Mouse (Mus musculus) heart, adult 2 months (tissue): ENCODE data around the gene Klkb1. TPM values are rescaled to one million over a fixed set of nuclear protein-coding genes. Genes with fewer than 3 reads are reported as not detected.

Source experiments
- DNase-seq, 2 experiments: peaks; one replicate each; pipeline ENCODE4 v3.0.0; 2021
- H3K27ac ChIP-seq: fragments of 200-600 bp; 2 replicates; pipeline ENCODE4 v1.8.1; 2022
- H3K27me3 ChIP-seq: fragments of 200-500 bp; 2 replicates; pipeline ENCODE4 v1.6.1; 2012; ENCODE audit warnings: mild to moderate bottlenecking, low read length, inconsistent platforms, mixed read lengths; ENCODE audit not compliant: control insufficient read depth, insufficient read depth
- H3K36me3 ChIP-seq: fragments of 200-500 bp; 2 replicates; pipeline ENCODE4 v1.6.1; 2012; ENCODE audit warnings: low read length, inconsistent platforms; ENCODE audit not compliant: control insufficient read depth, insufficient read depth
- H3K4me1 ChIP-seq: fragments of 200-500 bp; 2 replicates; pipeline ENCODE4 v1.6.1; 2011; ENCODE audit warnings: low read length; ENCODE audit not compliant: control insufficient read depth, insufficient read depth
- H3K4me3 ChIP-seq: fragments of 200-600 bp; 2 replicates; pipeline ENCODE4 v1.8.1; 2022
- H3K79me2 ChIP-seq: fragments of 200-500 bp; replicated peaks from 2 replicates; pipeline ENCODE4 v1.6.1; 2012; ENCODE audit warnings: mild to moderate bottlenecking, inconsistent platforms, low read length, moderate library complexity, mixed read lengths; ENCODE audit not compliant: control insufficient read depth, insufficient read depth
- H3K9ac ChIP-seq: fragments of 200-500 bp; 2 replicates; pipeline ENCODE4 v1.6.1; 2012; ENCODE audit warnings: low read depth, mild to moderate bottlenecking, control low read depth, inconsistent platforms, low read length, mixed read lengths
- CTCF ChIP-seq: fragments of 200-600 bp; IDR thresholded peaks from 2 replicates; pipeline ENCODE4 v1.8.1; 2022; ENCODE audit warnings: antibody characterized with exemption, mild to moderate bottlenecking, moderate library complexity
- EP300 ChIP-seq: fragments of 200-500 bp; IDR thresholded peaks from 2 replicates; pipeline ENCODE4 v1.6.1; 2011; ENCODE audit warnings: low read depth, low read length, control low read depth; ENCODE audit not compliant: insufficient read depth
- POLR2A ChIP-seq: fragments of 200-500 bp; IDR thresholded peaks from 2 replicates; pipeline ENCODE4 v1.6.1; 2011; ENCODE audit warnings: mild to moderate bottlenecking, low read depth, low read length, control low read depth; ENCODE audit not compliant: insufficient read depth
- WGBS: fragments of 180-500 bp; shearing (Covaris S2); methylation state at CpG from one replicate; pipeline ENCODE4 v1.1.7; 2018; 5-methylcytosine and 5-hydroxymethylcytosine counted together
- intact Hi-C: fragments of 180-260 bp; cut with DNase I; formaldehyde crosslinking; loops from one replicate; pipeline ENCODE4 v1.15.1; 2025
- polyA plus RNA-seq: library from polyadenylated mRNA; depleted of rRNA; stranded (reverse); fragments of >200 nt; gene quantifications from 2 replicates; pipeline ENCODE4 v1.2.3, GENCODE M21; 2012; rRNA removed
- total RNA-seq, 2 experiments: library from RNA; stranded (reverse); gene quantifications; 2 replicates each; pipeline ENCODE4 v1.2.3; 2021

Klkb1 gene
- total and polyA plus RNA-seq, 3 experiments, result 0.04 TPM; not detected in 2

GRCm38 (mm10) chr8:45236164-45236912, 58.3 kb downstream of the Klkb1 start:
- H3K36me3 ChIP-seq, result no peaks in the 10 kb centered on the region
- H3K4me1 ChIP-seq, result no peaks in the 10 kb centered on the region
- WGBS, result 30% methylated on average over 14 of the region's 14 CpGs
- H3K4me3 ChIP-seq, result no peak overlapping the region
- no peak overlapping the region for H3K27ac ChIP-seq
- no peaks in the 10 kb centered on the region for H3K79me2 ChIP-seq
- intact Hi-C loops, result no loop called here
- no peak overlapping the region for H3K9ac ChIP-seq
- TF ChIP-seq POLR2A (no peak), CTCF (peak; percentile 80)
- DNase-seq, result peak; percentile 14 to 28
- no peaks in the 10 kb centered on the region for H3K27me3 ChIP-seq

DNA sequence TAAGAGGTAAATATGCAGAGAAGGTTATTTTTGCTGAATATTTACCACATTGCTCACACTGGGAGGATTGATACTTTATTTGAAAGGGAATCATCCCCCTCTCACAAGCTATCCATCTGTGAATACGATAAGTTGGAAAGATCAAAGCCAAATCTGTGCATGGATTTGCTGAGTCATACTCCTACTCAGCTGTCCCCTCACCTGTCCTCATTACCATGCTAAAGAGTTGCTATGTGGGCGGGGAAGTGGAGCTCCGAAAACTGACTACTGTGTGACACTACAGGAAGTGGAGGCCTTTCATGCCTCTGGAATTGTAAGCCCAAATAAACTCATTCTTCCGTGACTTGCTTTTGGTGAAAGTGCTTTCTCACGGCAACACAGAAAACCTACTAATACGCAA, 59.4 kb downstream of the Klkb1 start:
- TF ChIP-seq EP300 (no peak), CTCF (no peak), POLR2A (no peak)
- H3K36me3 ChIP-seq, result no peaks in the 10 kb centered on the region

DNA sequence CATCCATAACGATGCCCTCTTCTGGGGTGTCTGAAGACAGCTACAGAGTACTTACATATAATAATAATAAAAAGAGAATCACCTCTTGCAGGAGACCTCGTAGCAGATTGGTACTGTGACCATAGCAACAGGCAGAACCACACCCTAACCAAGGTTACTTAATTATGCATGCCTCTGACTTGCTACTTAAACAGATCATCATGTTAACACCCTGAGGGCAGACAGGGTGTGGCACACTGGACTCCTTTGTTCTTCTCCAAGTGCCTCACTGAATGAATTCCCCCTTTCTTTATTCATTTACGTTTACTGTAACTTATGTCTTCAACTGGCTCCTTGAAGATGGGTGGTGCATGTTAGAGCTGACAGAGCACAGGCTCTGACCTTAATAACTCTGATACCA, 61.4 kb downstream of the Klkb1 start:
- Histone ChIP-seq H3K4me3 (no peak overlapping the region), H3K27me3 (no peaks in the 10 kb centered on the region), H3K36me3 (no peaks in the 10 kb centered on the region), H3K27ac (no peak overlapping the region), H3K9ac (no peak overlapping the region), H3K79me2 (no peaks in the 10 kb centered on the region), H3K4me1 (no peaks in the 10 kb centered on the region)
- intact Hi-C loops, result no loop called here
- no peak for DNase-seq
- WGBS, result 70% methylated on average over 3 of the region's 3 CpGs
- TF ChIP-seq EP300 (no peak), POLR2A (no peak), CTCF (no peak)

More for the DNA sequence above, 59.4 kb downstream of the Klkb1 start:
- DNase-seq, result no peak
- intact Hi-C loops, result no loop called here
- Histone ChIP-seq H3K4me1 (no peaks in the 10 kb centered on the region), H3K79me2 (no peaks in the 10 kb centered on the region), H3K27me3 (no peaks in the 10 kb centered on the region), H3K9ac (no peak overlapping the region), H3K4me3 (no peak overlapping the region), H3K27ac (no peak overlapping the region)
- 84% methylated on average over 6 of the region's 6 CpGs for WGBS

Other genes starting within 250 kb of the Klkb1 start
- not detected for gene Mtnr1a, start 225.7 kb downstream of the Klkb1 start, total RNA-seq
- gene Mtnr1a, start 225.7 kb downstream of the Klkb1 start, polyA plus RNA-seq, result not detected in 2 replicates
- not detected for gene F11, start 32.8 kb downstream of the Klkb1 start, total RNA-seq
- not detected in 2 replicates for gene F11, start 32.8 kb downstream of the Klkb1 start, polyA plus RNA-seq
- not detected for gene Gm45753, start 13.6 kb upstream of the Klkb1 start, total RNA-seq
- 0.06 TPM in 1 of 2 replicates, not detected in the other for gene Gm45753, start 13.6 kb upstream of the Klkb1 start, polyA plus RNA-seq
- gene Cyp4v3, start 38.4 kb upstream of the Klkb1 start, total RNA-seq, result 1 to 10 TPM; 2.3 to 2.4 TPM
- 1.4 and 2.1 TPM in 2 replicates for gene Cyp4v3, start 38.4 kb upstream of the Klkb1 start, polyA plus RNA-seq
- gene Fam149a, start 87.4 kb upstream of the Klkb1 start, total RNA-seq, result 1 to 10 TPM; 4.0 to 4.1 TPM
- 2.2 and 2.4 TPM in 2 replicates for gene Fam149a, start 87.4 kb upstream of the Klkb1 start, polyA plus RNA-seq
- gene Tlr3, start 116.2 kb upstream of the Klkb1 start, total RNA-seq, result 1 to 10 TPM; 4.6 to 7.1 TPM
- gene Tlr3, start 116.2 kb upstream of the Klkb1 start, polyA plus RNA-seq, result 4.0 and 7.7 TPM in 2 replicates
- 100 to 1,000 TPM; 506 to 581 TPM for gene Sorbs2, start 212.9 kb upstream of the Klkb1 start, total RNA-seq
- 233 and 319 TPM in 2 replicates for gene Sorbs2, start 212.9 kb upstream of the Klkb1 start, polyA plus RNA-seq